Mouse (Mus musculus): Measurements from ENCODE around the gene Hoxc4.
A peak's percentile ranks its signal among the peaks of the same experiment; 100 is the strongest.

The Hoxc4 gene

GRCm38 (mm10) chr15:103038701-103039480 lies 20.2 kb downstream of the Hoxc4 start:
- no peak for DNase-seq (ENCODE audit: low spot score)

- DNase-seq (ENCODE audit: low spot score) = no peak
Observed at GRCm38 (mm10) chr15:103039609-103040008, 20.9 kb downstream of the Hoxc4 start.

GRCm38 (mm10) chr15:103040601-103041000 lies 21.9 kb downstream of the Hoxc4 start:
- no peak for DNase-seq (ENCODE audit: low spot score)

- no peak for DNase-seq (ENCODE audit: low spot score)
Observed at GRCm38 (mm10) chr15:103041613-103042012, 22.9 kb downstream of the Hoxc4 start.

GRCm38 (mm10) chr15:103042209-103042608 lies 23.5 kb downstream of the Hoxc4 start:
- DNase-seq (ENCODE audit: low spot score) = no peak

GRCm38 (mm10) chr15:103051670-103052069 lies 32.9 kb downstream of the Hoxc4 start:
- DNase-seq (ENCODE audit: low spot score) = no peak

- no peak for DNase-seq (ENCODE audit: low spot score)
Observed at GRCm38 (mm10) chr15:103053210-103053609, 34.5 kb downstream of the Hoxc4 start.

GRCm38 (mm10) chr15:103056396-103056795 lies 37.7 kb downstream of the Hoxc4 start:
- DNase-seq (ENCODE audit: low spot score) = no peak

GRCm38 (mm10) chr15:103058715-103059114 lies 40.0 kb downstream of the Hoxc4 start:
- no peak for DNase-seq (ENCODE audit: low spot score)

GRCm38 (mm10) chr15:103059393-103059992 lies 40.8 kb downstream of the Hoxc4 start:
- DNase-seq (ENCODE audit: low spot score) = no peak

GRCm38 (mm10) chr15:103060021-103060340 lies 41.2 kb downstream of the Hoxc4 start:
- peak; percentile 33 for DNase-seq (ENCODE audit: low spot score)

- DNase-seq (ENCODE audit: low spot score) = peak; percentile 52
Observed at GRCm38 (mm10) chr15:103060341-103061130, 41.8 kb downstream of the Hoxc4 start.

GRCm38 (mm10) chr15:103061131-103061825 lies 42.5 kb downstream of the Hoxc4 start:
- peak; percentile 34 for DNase-seq (ENCODE audit: low spot score)

GRCm38 (mm10) chr15:103061988-103062387 lies 43.3 kb downstream of the Hoxc4 start:
- DNase-seq (ENCODE audit: low spot score) = no peak

- DNase-seq (ENCODE audit: low spot score) = no peak
Observed at GRCm38 (mm10) chr15:103065642-103066041, 46.9 kb downstream of the Hoxc4 start.

GRCm38 (mm10) chr15:103067701-103068100 lies 49.0 kb downstream of the Hoxc4 start:
- no peak for DNase-seq (ENCODE audit: low spot score)

- no peak for DNase-seq (ENCODE audit: low spot score)
Observed at GRCm38 (mm10) chr15:103069173-103069572, 50.4 kb downstream of the Hoxc4 start.

- no peak for DNase-seq (ENCODE audit: low spot score)
Observed at GRCm38 (mm10) chr15:103071266-103071665, 52.5 kb downstream of the Hoxc4 start.

- no peak for DNase-seq (ENCODE audit: low spot score)
Observed at GRCm38 (mm10) chr15:103074663-103075415, 56.1 kb downstream of the Hoxc4 start.

GRCm38 (mm10) chr15:103077673-103078072 lies 58.9 kb downstream of the Hoxc4 start:
- no peak for DNase-seq (ENCODE audit: low spot score)

- DNase-seq (ENCODE audit: low spot score) = no peak
Observed at GRCm38 (mm10) chr15:103082622-103083021, 63.9 kb downstream of the Hoxc4 start.

GRCm38 (mm10) chr15:103083598-103083997 lies 64.9 kb downstream of the Hoxc4 start:
- DNase-seq (ENCODE audit: low spot score) = no peak

All from testis, postnatal 14 days (tissue).